Mouse (Mus musculus): ENCODE measurements around the gene Ccs. TPM values are rescaled to one million over a fixed set of nuclear protein-coding genes. Genes with fewer than 3 reads are reported as not detected.

The Ccs gene
- polyA plus RNA-seq, 1 experiment from 2014 or later = 57.3 TPM

Other genes with a start within 250 kb of the Ccs start
- gene Lrfn4, start 223.7 kb downstream of the Ccs start, polyA plus RNA-seq (2016; fragmentation: Nextera tagmentation; extraction: Ambion mirVana) = 15.1 and 16.3 TPM in 2 replicates
- gene Rce1, start 213.7 kb downstream of the Ccs start, polyA plus RNA-seq (2016; fragmentation: Nextera tagmentation; extraction: Ambion mirVana) = 64.6 and 67.9 TPM in 2 replicates
- 4.7 and 7.7 TPM in 2 replicates for gene Gm960, start 140.7 kb downstream of the Ccs start, polyA plus RNA-seq (2016; fragmentation: Nextera tagmentation; extraction: Ambion mirVana)
- gene Sptbn2, start 128.2 kb downstream of the Ccs start, polyA plus RNA-seq (2016; fragmentation: Nextera tagmentation; extraction: Ambion mirVana) = 5.2 and 6.1 TPM in 2 replicates
- gene Rbm4b, start 82.8 kb downstream of the Ccs start, polyA plus RNA-seq (2016; fragmentation: Nextera tagmentation; extraction: Ambion mirVana) = 112 and 118 TPM in 2 replicates
- gene Rbm4, start 45.4 kb downstream of the Ccs start, polyA plus RNA-seq (2016; fragmentation: Nextera tagmentation; extraction: Ambion mirVana) = 86.8 and 89.3 TPM in 2 replicates
- 34.2 and 45.1 TPM in 2 replicates for gene Gm21992, start 27.7 kb downstream of the Ccs start, polyA plus RNA-seq (2016; fragmentation: Nextera tagmentation; extraction: Ambion mirVana)
- 104 and 110 TPM in 2 replicates for gene Rbm14, start 27.7 kb downstream of the Ccs start, polyA plus RNA-seq (2016; fragmentation: Nextera tagmentation; extraction: Ambion mirVana)
- gene Ccdc87, start within 50 bp of the Ccs start, polyA plus RNA-seq (2016; fragmentation: Nextera tagmentation; extraction: Ambion mirVana) = 0.18 and 0.24 TPM in 2 replicates
- 37.6 and 45.1 TPM in 2 replicates for gene Ctsf, start 15.8 kb upstream of the Ccs start, polyA plus RNA-seq (2016; fragmentation: Nextera tagmentation; extraction: Ambion mirVana)
- gene Actn3, start 38.6 kb upstream of the Ccs start, polyA plus RNA-seq (2016; fragmentation: Nextera tagmentation; extraction: Ambion mirVana) = 6.0 and 6.8 TPM in 2 replicates
- gene Zdhhc24, start 39.3 kb upstream of the Ccs start, polyA plus RNA-seq (2016; fragmentation: Nextera tagmentation; extraction: Ambion mirVana) = 12.0 and 12.1 TPM in 2 replicates
- gene Bbs1, start 67.3 kb upstream of the Ccs start, polyA plus RNA-seq (2016; fragmentation: Nextera tagmentation; extraction: Ambion mirVana) = 5.6 and 5.7 TPM in 2 replicates
- 144 and 147 TPM in 2 replicates for gene Dpp3, start 89.0 kb upstream of the Ccs start, polyA plus RNA-seq (2016; fragmentation: Nextera tagmentation; extraction: Ambion mirVana)
- 3.2 and 3.7 TPM in 2 replicates for gene Peli3, start 103.8 kb upstream of the Ccs start, polyA plus RNA-seq (2016; fragmentation: Nextera tagmentation; extraction: Ambion mirVana)
- 141 and 142 TPM in 2 replicates for gene Mrpl11, start 122.8 kb upstream of the Ccs start, polyA plus RNA-seq (2016; fragmentation: Nextera tagmentation; extraction: Ambion mirVana)
- gene Npas4, start 151.0 kb upstream of the Ccs start, polyA plus RNA-seq (2016; fragmentation: Nextera tagmentation; extraction: Ambion mirVana) = 0.08 TPM in 1 of 2 replicates, not detected in the other
- gene Slc29a2, start 184.5 kb upstream of the Ccs start, polyA plus RNA-seq (2016; fragmentation: Nextera tagmentation; extraction: Ambion mirVana) = 4.7 and 5.1 TPM in 2 replicates
- 46.4 and 48.1 TPM in 2 replicates for gene B4gat1, start 199.5 kb upstream of the Ccs start, polyA plus RNA-seq (2016; fragmentation: Nextera tagmentation; extraction: Ambion mirVana)
- gene AC124502.3, start 199.6 kb upstream of the Ccs start, polyA plus RNA-seq (2016; fragmentation: Nextera tagmentation; extraction: Ambion mirVana) = 3.5 and 4.7 TPM in 2 replicates
- 38.4 and 45.4 TPM in 2 replicates for gene Brms1, start 202.0 kb upstream of the Ccs start, polyA plus RNA-seq (2016; fragmentation: Nextera tagmentation; extraction: Ambion mirVana)
- 1.8 and 2.4 TPM in 2 replicates for gene Rin1, start 211.1 kb upstream of the Ccs start, polyA plus RNA-seq (2016; fragmentation: Nextera tagmentation; extraction: Ambion mirVana)
- gene Cd248, start 228.7 kb upstream of the Ccs start, polyA plus RNA-seq (2016; fragmentation: Nextera tagmentation; extraction: Ambion mirVana) = 54.4 and 64.3 TPM in 2 replicates
- 2.9 and 3.7 TPM in 2 replicates for gene Tmem151a, start 246.2 kb upstream of the Ccs start, polyA plus RNA-seq (2016; fragmentation: Nextera tagmentation; extraction: Ambion mirVana)
- 67.3 and 73.4 TPM in 2 replicates for gene Yif1a, start 249.2 kb upstream of the Ccs start, polyA plus RNA-seq (2016; fragmentation: Nextera tagmentation; extraction: Ambion mirVana)